Mouse (Mus musculus) G1E (cell line): ENCODE measurements around the gene BC107364. TPM values are rescaled to one million over a fixed set of nuclear protein-coding genes. Genes with fewer than 3 reads are reported as not detected.
"Not testable (repeated sequence)": the region's sequence is repeated elsewhere in the genome, so short reads cannot be mapped to it uniquely, and the experiment has no call there.

ENCODE experiments used
- ATAC-seq: 2 replicates; pipeline ENCODE4 v1.8.0; 2016; ENCODE audit warnings: mild to moderate bottlenecking; ENCODE audit not compliant: insufficient number of reproducible peaks, poor library complexity, low FRiP score, severe bottlenecking; ENCODE audit errors: extremely low read depth
- DNase-seq: peaks from one replicate; pipeline ENCODE4 v3.0.0; 2012; ENCODE audit warnings: low spot score
- H3K27me3 ChIP-seq: 2 replicates; pipeline ENCODE4 v1.6.1; 2012; ENCODE audit warnings: mild to moderate bottlenecking, low read length, inconsistent platforms; ENCODE audit not compliant: insufficient read depth
- H3K36me3 ChIP-seq: replicated peaks from 2 replicates; pipeline ENCODE3; 2012; ENCODE audit warnings: mild to moderate bottlenecking, inconsistent platforms
- H3K4me1 ChIP-seq: 2 replicates; pipeline ENCODE4 v1.6.1; 2012; ENCODE audit warnings: low read depth, low read length, inconsistent platforms, mixed read lengths; ENCODE audit not compliant: insufficient read depth
- H3K4me3 ChIP-seq: 2 replicates; pipeline ENCODE4 v1.5.1; 2012; ENCODE audit warnings: low read depth, mild to moderate bottlenecking, inconsistent platforms, low read length, moderate library complexity, mixed read lengths
- H3K9me3 ChIP-seq: replicated peaks from 2 replicates; pipeline ENCODE4 v1.6.1; 2012; ENCODE audit warnings: inconsistent platforms
- CTCF ChIP-seq: IDR thresholded peaks from 2 replicates; pipeline ENCODE4 v1.5.1; 2012; ENCODE audit warnings: low read depth, low read length, inconsistent platforms, mixed read lengths
- GATA1 ChIP-seq: IDR thresholded peaks from 2 replicates; pipeline ENCODE4 v1.6.1; 2012; ENCODE audit warnings: borderline replicate concordance, low read length, inconsistent platforms, mixed read lengths
- GATA2 ChIP-seq: IDR thresholded peaks from 2 replicates; pipeline ENCODE4 v1.6.1; 2012; ENCODE audit warnings: low read depth, low read length, inconsistent platforms, borderline replicate concordance
- POLR2AphosphoS5 ChIP-seq: IDR thresholded peaks from 2 replicates; pipeline ENCODE4 v1.6.1; 2012; ENCODE audit warnings: low read depth, low read length, inconsistent platforms; ENCODE audit not compliant: insufficient replicate concordance
- TAL1 ChIP-seq: conservative IDR thresholded peaks from 2 replicates; pipeline ENCODE4 v1.6.1; 2012; ENCODE audit warnings: low read depth, low read length, inconsistent platforms, mixed read lengths
- polyA plus RNA-seq: library from polyadenylated mRNA; stranded (reverse); fragments of >175 nt; gene quantifications from 2 replicates; pipeline ENCODE4 v1.2.3, GENCODE M21; 2012
- total RNA-seq, 2 experiments: library from RNA; stranded (forward) in 1 of 2; stranded (reverse) in 1 of 2; fragments of 200-1000 nt in 1 of 2; fragments of >200 nt in 1 of 2; fragmentation: Nextera tagmentation in 1 of 2; gene quantifications; 2 replicates each; pipeline ENCODE4 v1.2.3; 2014 to 2017

The BC107364 gene
- total and polyA plus RNA-seq, 3 experiments, result 0.27 TPM; not detected in 2

- not testable (repeated sequence) for H3K4me1 ChIP-seq, H3K36me3 ChIP-seq, H3K9me3 ChIP-seq, ATAC-seq, DNase-seq, H3K4me3 ChIP-seq, H3K27me3 ChIP-seq
Observed at GRCm38 (mm10) chr3:96458886-96459439, 6.9 kb upstream of the BC107364 start.

GRCm38 (mm10) chr3:96458008-96458407, 5.9 kb upstream of the BC107364 start:
- H3K9me3 ChIP-seq, H3K36me3 ChIP-seq, H3K4me3 ChIP-seq, DNase-seq, H3K4me1 ChIP-seq, ATAC-seq, H3K27me3 ChIP-seq: not testable (repeated sequence)

- ATAC-seq, result not testable (repeated sequence)
Observed at GRCm38 (mm10) chr3:96451181-96451737, 847 bp downstream of the BC107364 start.

GRCm38 (mm10) chr3:96450586-96450896, 1.6 kb downstream of the BC107364 start:
- not testable (repeated sequence) for DNase-seq, H3K36me3 ChIP-seq, H3K27me3 ChIP-seq, H3K4me1 ChIP-seq, H3K9me3 ChIP-seq, H3K4me3 ChIP-seq
- ATAC-seq, result peak; percentile 28; the same call in 1 of the 2 replicates

More at GRCm38 (mm10) chr3:96451181-96451737, 847 bp downstream of the BC107364 start:
- H3K4me3 ChIP-seq, H3K4me1 ChIP-seq, DNase-seq, H3K36me3 ChIP-seq, H3K9me3 ChIP-seq, H3K27me3 ChIP-seq: not testable (repeated sequence)

GRCm38 (mm10) chr3:96449762-96450585, 2.1 kb downstream of the BC107364 start:
- not testable (repeated sequence) for DNase-seq, H3K36me3 ChIP-seq, ATAC-seq, H3K9me3 ChIP-seq, H3K27me3 ChIP-seq, H3K4me1 ChIP-seq, H3K4me3 ChIP-seq

GRCm38 (mm10) chr3:96445436-96445835, 6.7 kb downstream of the BC107364 start:
- TF ChIP-seq CTCF (no peak), TAL1 (no peak), GATA2 (no peak), GATA1 (no peak), POLR2AphosphoS5 (no peak)
- ATAC-seq, result no peak
- no peaks in the 10 kb centered on the region for H3K9me3 ChIP-seq

GRCm38 (mm10) chr3:96440578-96440977, 11.5 kb downstream of the BC107364 start:
- ATAC-seq (no peak), DNase-seq (no peak)
- no peaks in the 10 kb centered on the region for H3K36me3 ChIP-seq
- no peak overlapping the region; the same call in 1 of the 2 replicates for H3K4me3 ChIP-seq
- TF ChIP-seq CTCF (peak; percentile 87), GATA1 (no peak)
- peaks cover 26% of the 10 kb centered on the region for H3K27me3 ChIP-seq
- peaks cover 5% of the 10 kb centered on the region; the same call in 1 of the 2 replicates for H3K4me1 ChIP-seq
- no peaks in the 10 kb centered on the region for H3K9me3 ChIP-seq

More at GRCm38 (mm10) chr3:96445436-96445835, 6.7 kb downstream of the BC107364 start:
- H3K36me3 ChIP-seq, result no peaks in the 10 kb centered on the region
- H3K27me3 ChIP-seq, result peaks cover 17% of the 10 kb centered on the region
- no peak for DNase-seq
- no peak overlapping the region for H3K4me3 ChIP-seq
- H3K4me1 ChIP-seq, result peaks cover 3% of the 10 kb centered on the region; the same call in 1 of the 2 replicates
